In genomic region chr3:146232708-146233107, GRCm38 (mm10) we compare ENCODE assay signal across 26 mouse cellular contexts. TPM values are rescaled to one million over a fixed set of nuclear protein-coding genes. Genes with fewer than 3 reads are reported as not detected.
A peak's percentile ranks its signal among the peaks of the same experiment; 100 is the strongest.
DNase-seq lines count a peak whose midpoint lies in the region; ATAC-seq and TF ChIP-seq lines count a peak whose summit lies in the region.
"Had no signal": no experiment of that assay in that cellular context is flagged by ENCODE, and none has a peak within 500 bp of the region (broad histone marks: within the 10 kb centered on the region; RNA-seq: fewer than 3 reads in every experiment).

No protein-coding gene starts in this region.

- no peak for TF ChIP-seq POLR2A in heart, adult 2 months (IDR thresholded peaks at IDR 0.05; ENCODE audit: insufficient read depth, low read depth, low read length)

- H3K27ac ChIP-seq in heart, embryonic 11.5 days (ENCODE audit: low read depth, low read length): 0 out of 2 replicates have a peak overlapping the region, but pooled peaks have one; percentile 22
- H3K27ac ChIP-seq in heart, embryonic 14.5 days (replicated peaks in 1 of 2; ENCODE audit: control insufficient read depth in 1 of 2, insufficient read depth in 1 of 2, low read depth in 2 of 2, low read length in 2 of 2): peak overlapping the region; percentile 34 to 53; a peak in 3 of 4 replicates
- no peak overlapping the region for H3K27ac ChIP-seq in heart, adult 2 months
- H3K27ac ChIP-seq in heart, postnatal 0 days (ENCODE audit: low read depth): no peak overlapping the region
- no peak overlapping the region for H3K27ac ChIP-seq in intestine, postnatal 0 days (ENCODE audit: low read depth, low read length)
- H3K27ac ChIP-seq: forebrain, embryonic 10.5 days; forebrain, embryonic 13.5 days; gastrocnemius, adult 2 months; hindbrain, embryonic 10.5 days; hindbrain, embryonic 13.5 days; kidney, embryonic 15.5 days had no signal

- ATAC-seq in heart, embryonic 11.5 days (replicated peaks; ENCODE audit: insufficient number of reproducible peaks, low FRiP score, low TSS enrichment): no peak
- ATAC-seq in heart, embryonic 14.5 days (ENCODE audit: insufficient number of reproducible peaks, insufficient read depth, low FRiP score, low read depth): no peak
- no peak for ATAC-seq in heart, postnatal 0 days (ENCODE audit: insufficient read depth, low read depth)
- ATAC-seq in intestine, postnatal 0 days: peak; percentile 58; the same call in 1 of the 2 replicates
- ATAC-seq: CD4-positive, CD25-positive, alpha-beta regulatory T cell, adult 4 months; forebrain, embryonic 13.5 days; forebrain, embryonic 16.5 days; hindbrain, embryonic 16.5 days had no signal

- H3K36me3 ChIP-seq in heart, embryonic 11.5 days (ENCODE audit: control insufficient read depth, insufficient read depth, low read length): no peaks in the 10 kb centered on the region
- H3K36me3 ChIP-seq in heart, embryonic 14.5 days (ENCODE audit: control insufficient read depth, insufficient read depth, low read length): peaks cover 5% of the 10 kb centered on the region; the same call in 1 of the 2 replicates
- H3K36me3 ChIP-seq in heart, adult 2 months (ENCODE audit: control insufficient read depth, insufficient read depth, low read length): no peaks in the 10 kb centered on the region
- no peaks in the 10 kb centered on the region for H3K36me3 ChIP-seq in heart, postnatal 0 days (replicated peaks; ENCODE audit: control insufficient read depth, insufficient read depth, low read length)
- no peaks in the 10 kb centered on the region for H3K36me3 ChIP-seq in intestine, postnatal 0 days (ENCODE audit: control insufficient read depth, insufficient read depth)
- H3K36me3 ChIP-seq: forebrain, embryonic 10.5 days; hindbrain, embryonic 10.5 days; hindbrain, embryonic 13.5 days; kidney, embryonic 15.5 days had no signal

- peaks cover 29% of the 10 kb centered on the region for H3K4me1 ChIP-seq in heart, embryonic 11.5 days (ENCODE audit: control insufficient read depth, insufficient read depth, low read length)
- peaks cover 20 to 55% of the 10 kb centered on the region in 2 experiments for H3K4me1 ChIP-seq in heart, embryonic 14.5 days (ENCODE audit: control insufficient read depth in 2 of 2, insufficient read depth in 2 of 2, low read length in 2 of 2)
- no peaks in the 10 kb centered on the region for H3K4me1 ChIP-seq in heart, adult 2 months (ENCODE audit: control insufficient read depth, insufficient read depth, low read length)
- H3K4me1 ChIP-seq in heart, postnatal 0 days (ENCODE audit: control insufficient read depth, insufficient read depth): peaks cover 14% of the 10 kb centered on the region
- no peaks in the 10 kb centered on the region for H3K4me1 ChIP-seq in intestine, postnatal 0 days (replicated peaks; ENCODE audit: control insufficient read depth, insufficient read depth, low read length)

- no peak overlapping the region for H3K4me3 ChIP-seq in heart, embryonic 11.5 days (ENCODE audit: low read depth, low read length)
- H3K4me3 ChIP-seq in heart, embryonic 14.5 days (ENCODE audit: control insufficient read depth in 1 of 2, insufficient read depth in 1 of 2, low read depth in 1 of 2, low read length in 2 of 2): no peak overlapping the region
- no peak overlapping the region for H3K4me3 ChIP-seq in heart, adult 2 months
- no peak overlapping the region for H3K4me3 ChIP-seq in heart, postnatal 0 days (ENCODE audit: low read depth, low read length)
- no peak overlapping the region for H3K4me3 ChIP-seq in intestine, postnatal 0 days (ENCODE audit: low read depth, low read length)
- H3K4me3 ChIP-seq: forebrain, embryonic 10.5 days; forebrain, embryonic 13.5 days; gastrocnemius, adult 2 months; hindbrain, embryonic 10.5 days; hindbrain, embryonic 13.5 days; kidney, embryonic 15.5 days had no signal

- TF ChIP-seq CTCF in heart, adult 2 months (IDR thresholded peaks at IDR 0.05): no peak
- TF ChIP-seq CTCF in heart, postnatal 0 days (IDR thresholded peaks at IDR 0.05; ENCODE audit: low read depth): no peak
- TF ChIP-seq CTCF in intestine, postnatal 0 days (IDR thresholded peaks at IDR 0.05; ENCODE audit: low read depth): no peak

- no peak overlapping the region for H3K4me2 ChIP-seq in heart, embryonic 11.5 days
- H3K4me2 ChIP-seq in heart, embryonic 14.5 days (ENCODE audit: low read length): no peak overlapping the region
- H3K4me2 ChIP-seq in heart, postnatal 0 days (ENCODE audit: low read depth, low read length): peak overlapping the region; percentile 4; the same call in 1 of the 2 replicates
- H3K4me2 ChIP-seq in intestine, postnatal 0 days (replicated peaks; ENCODE audit: low read depth): no peak overlapping the region
- H3K4me2 ChIP-seq: forebrain, embryonic 13.5 days; hindbrain, embryonic 13.5 days; kidney, embryonic 15.5 days had no signal

- H3K79me2 ChIP-seq in heart, adult 2 months (replicated peaks; ENCODE audit: control insufficient read depth, insufficient read depth, low read length): no peaks in the 10 kb centered on the region

- 0 out of 2 replicates have a peak overlapping the region, but pooled peaks have one; percentile 39 for H3K9ac ChIP-seq in heart, embryonic 11.5 days (ENCODE audit: low read depth, low read length)
- H3K9ac ChIP-seq in heart, embryonic 14.5 days (ENCODE audit: low read length): peak overlapping the region; percentile 31; the same call in 1 of the 2 replicates
- H3K9ac ChIP-seq in heart, adult 2 months (ENCODE audit: low read depth, low read length): no peak overlapping the region
- H3K9ac ChIP-seq in heart, postnatal 0 days (replicated peaks; ENCODE audit: low read depth, low read length): no peak overlapping the region
- H3K9ac ChIP-seq in intestine, postnatal 0 days (ENCODE audit: low read depth, low read length): no peak overlapping the region
- H3K9ac ChIP-seq: forebrain, embryonic 13.5 days; hindbrain, embryonic 13.5 days; kidney, embryonic 15.5 days had no signal

- intact Hi-C loops in heart, adult 2 months (cut with DNase I): no loop called here

- WGBS in heart, embryonic 11.5 days (ENCODE audit: insufficient replicate concordance): 39% methylated on average over 7 of the region's 7 CpGs
- 31% methylated on average over 7 of the region's 7 CpGs for WGBS in heart, embryonic 14.5 days
- 51% methylated on average over 7 of the region's 7 CpGs for WGBS in heart, adult 2 months
- 36% methylated on average over 7 of the region's 7 CpGs for WGBS in heart, postnatal 0 days
- WGBS in intestine, postnatal 0 days: 35% methylated on average over 7 of the region's 7 CpGs

- DNase-seq in heart, adult 18-20 months: no peak
- no peak for DNase-seq in heart, adult 2 months
- DNase-seq in heart, postnatal 0 days (ENCODE audit: low spot score): no peak
- no peak for DNase-seq in heart, adult 8-10 months (ENCODE audit: low spot score)
- DNase-seq in gastrocnemius, adult 18-20 months (ENCODE audit: low spot score): no peak
- DNase-seq: adrenal gland, adult 2 months; adrenal gland, postnatal 36 days; cerebellum, adult 18-20 months; cerebellum, adult 9-10 months; cerebellum, postnatal 14 days; gastrocnemius, adult 2 months; gastrocnemius, postnatal 14 days; kidney, adult 11 months; kidney, adult 8-10 months had no signal

- H3K27me3 ChIP-seq in heart, embryonic 11.5 days (ENCODE audit: control insufficient read depth, insufficient read depth, low read length): no peaks in the 10 kb centered on the region
- no peaks in the 10 kb centered on the region for H3K27me3 ChIP-seq in heart, embryonic 14.5 days (ENCODE audit: control insufficient read depth, insufficient read depth, low read length)
- no peaks in the 10 kb centered on the region for H3K27me3 ChIP-seq in heart, adult 2 months (ENCODE audit: control insufficient read depth, insufficient read depth, low read length)
- H3K27me3 ChIP-seq in heart, postnatal 0 days (ENCODE audit: control insufficient read depth, insufficient read depth, low read length): no peaks in the 10 kb centered on the region
- no peaks in the 10 kb centered on the region for H3K27me3 ChIP-seq in intestine, postnatal 0 days (replicated peaks; ENCODE audit: control insufficient read depth, insufficient read depth, low read length)

- TF ChIP-seq EP300 in heart, adult 2 months (IDR thresholded peaks at IDR 0.05; ENCODE audit: insufficient read depth, low read depth, low read length): no peak
- no peak for TF ChIP-seq EP300 in heart, postnatal 0 days (IDR thresholded peaks at IDR 0.05; ENCODE audit: low read depth)

- H3K9me3 ChIP-seq in heart, embryonic 11.5 days (replicated peaks; ENCODE audit: control insufficient read depth, low read length): no peaks in the 10 kb centered on the region
- no peaks in the 10 kb centered on the region for H3K9me3 ChIP-seq in heart, embryonic 14.5 days (ENCODE audit: control insufficient read depth, low read length)
- H3K9me3 ChIP-seq in heart, postnatal 0 days (replicated peaks; ENCODE audit: control insufficient read depth, low read length): no peaks in the 10 kb centered on the region
- H3K9me3 ChIP-seq in intestine, postnatal 0 days (ENCODE audit: control insufficient read depth): no peaks in the 10 kb centered on the region
- H3K9me3 ChIP-seq: forebrain, embryonic 10.5 days; forebrain, embryonic 13.5 days; hindbrain, embryonic 10.5 days; hindbrain, embryonic 13.5 days; kidney, embryonic 15.5 days had no signal

RNA-seq across cellular contexts. Expression of gene Lpar3, which starts 11.9 kb away (rescaled TPM):
- polyA plus RNA-seq in heart, embryonic 11.5 days (2014; fragmentation: Nextera tagmentation; extraction: Ambion mirVana): 39.9 and 49.7 TPM in 2 replicates
- total RNA-seq in heart, adult 18-20 months (2021): under 1 TPM; 0.10 to 0.41 TPM
- polyA plus RNA-seq in heart, embryonic 14.5 days (2014; fragmentation: Nextera tagmentation; extraction: Ambion mirVana): 46.3 and 51.9 TPM in 2 replicates
- total RNA-seq in heart, adult 2 months (2021): under 1 TPM; 0.10 to 0.32 TPM
- polyA plus RNA-seq in heart, adult 2 months (2012; rRNA removed): 0.68 and 1.2 TPM in 2 replicates
- total RNA-seq in heart, postnatal 0 days (2014; rRNA removed; ENCODE audit: low replicate concordance): 38.9 and 54.8 TPM in 2 replicates
- 34.3 and 34.4 TPM in 2 replicates for polyA plus RNA-seq in heart, postnatal 0 days (2015; fragmentation: Nextera tagmentation; extraction: Ambion mirVana)
- total RNA-seq in heart, adult 8-10 months (2022): under 1 TPM in 1 of 4 experiments, not detected in 3; 0.24 TPM
- 10.7 TPM in 2 replicates for polyA plus RNA-seq in intestine, postnatal 0 days (2015; fragmentation: Nextera tagmentation; extraction: Ambion mirVana)
- under 1 TPM in 1 of 2 experiments, not detected in 1; 0.28 TPM for total RNA-seq in gastrocnemius, adult 18-20 months (2021)
- total RNA-seq: MEL had no signal
- polyA plus RNA-seq: CD4-positive, CD25-positive, alpha-beta regulatory T cell, adult 4 months had no signal

Comparison
In these comparisons a context has a peak if more than half of its experiments do, and no peak if none do; other contexts are left out.
1. H3K27ac ChIP-seq: peak in heart, embryonic 11.5 days (single experiment) and heart, embryonic 14.5 days (2 of 2); none in heart, adult 2 months (single experiment), heart, postnatal 0 days (single experiment) and intestine, postnatal 0 days (single experiment).
2. H3K9ac ChIP-seq: peak in heart, embryonic 11.5 days (single experiment) and heart, embryonic 14.5 days (single experiment); none in heart, adult 2 months (single experiment), heart, postnatal 0 days (single experiment) and intestine, postnatal 0 days (single experiment).
3. RNA of gene Lpar3, which starts 11.9 kb away (total RNA-seq): 38.9 to 54.8 TPM in heart, postnatal 0 days; 0.10 to 0.41 TPM in heart, adult 18-20 months, 0.10 to 0.32 TPM in heart, adult 2 months, 0.28 TPM in gastrocnemius, adult 18-20 months and 0.24 TPM in heart, adult 8-10 months; every median in the first group is over 10 times any median in the second.